Mouse (Mus musculus) 3134 (cell line): ENCODE measurements around the gene Nprl2.
A peak's percentile ranks its signal among the peaks of the same experiment; 100 is the strongest.
"Not testable (repeated sequence)": the region's sequence is repeated elsewhere in the genome, so short reads cannot be mapped to it uniquely, and the experiment has no call there.

Source experiments
- DNase-seq: peaks from one replicate; pipeline ENCODE4 v3.0.0-alpha.2; 2011; ENCODE audit warnings: low spot score; ENCODE audit not compliant: insufficient read length; ENCODE audit errors: extremely low read depth

Gene Nprl2

DNA sequence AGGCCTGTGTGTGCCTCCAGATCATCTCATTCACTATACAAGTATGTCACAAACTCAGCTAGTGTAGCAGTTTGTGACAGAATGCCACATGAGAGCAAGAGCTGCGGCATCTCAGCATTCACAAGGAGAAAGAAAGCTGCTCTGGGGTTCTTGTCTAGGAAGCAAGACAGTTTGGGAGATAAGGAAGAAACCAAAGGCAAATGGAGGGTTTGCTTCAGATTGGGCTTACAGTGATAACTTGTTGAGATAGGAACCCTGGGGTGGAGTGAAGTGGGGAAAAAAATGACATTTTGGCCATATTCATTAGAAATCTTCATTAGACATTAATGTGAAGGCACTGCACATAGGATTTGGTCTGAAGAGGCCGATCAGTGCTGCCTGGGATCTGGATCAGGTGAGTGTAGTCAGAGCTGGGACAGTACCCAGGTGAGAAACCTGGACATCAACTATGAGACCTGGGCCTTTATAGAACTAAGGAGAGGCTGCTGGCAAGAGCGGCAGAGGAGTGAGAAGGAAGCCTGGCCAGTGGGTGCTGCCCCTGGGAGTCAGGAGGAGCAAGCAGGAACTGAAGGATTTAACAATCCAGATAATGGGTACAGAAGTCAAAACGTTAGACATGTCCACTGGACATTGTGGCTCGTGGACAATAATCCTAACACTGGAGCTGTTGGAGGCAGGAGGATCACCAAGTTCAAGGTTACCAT lies 10.8 kb downstream of the Nprl2 start:
- no peak for DNase-seq

- no peak for DNase-seq
Measured at GRCm38 (mm10) chr9:107553541-107554318, 11.7 kb downstream of the Nprl2 start.

- DNase-seq: peak; percentile 100
Measured at GRCm38 (mm10) chr9:107554319-107554825, 12.3 kb downstream of the Nprl2 start.

- no peak for DNase-seq
Measured at GRCm38 (mm10) chr9:107555031-107555457, 13.0 kb downstream of the Nprl2 start.

DNA sequence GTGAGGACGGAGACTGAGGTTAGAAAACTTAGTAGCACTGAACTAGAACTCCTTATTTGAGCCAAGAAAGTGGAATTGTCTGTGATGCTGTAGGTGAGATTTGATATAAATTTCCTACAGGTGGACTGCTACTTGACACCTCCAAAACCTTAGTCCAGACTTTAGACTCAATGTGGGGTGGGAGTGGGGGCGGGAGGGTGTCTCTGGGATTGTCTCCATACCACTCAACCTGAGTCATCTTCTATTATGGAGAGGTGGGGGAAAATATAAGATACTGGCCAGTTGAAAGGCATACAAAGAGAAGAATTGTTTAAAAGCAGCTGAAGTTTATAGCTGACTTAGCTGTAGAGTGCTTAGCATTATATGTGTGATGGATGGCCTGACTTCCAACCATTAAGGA lies 13.7 kb downstream of the Nprl2 start:
- DNase-seq: no peak

DNA sequence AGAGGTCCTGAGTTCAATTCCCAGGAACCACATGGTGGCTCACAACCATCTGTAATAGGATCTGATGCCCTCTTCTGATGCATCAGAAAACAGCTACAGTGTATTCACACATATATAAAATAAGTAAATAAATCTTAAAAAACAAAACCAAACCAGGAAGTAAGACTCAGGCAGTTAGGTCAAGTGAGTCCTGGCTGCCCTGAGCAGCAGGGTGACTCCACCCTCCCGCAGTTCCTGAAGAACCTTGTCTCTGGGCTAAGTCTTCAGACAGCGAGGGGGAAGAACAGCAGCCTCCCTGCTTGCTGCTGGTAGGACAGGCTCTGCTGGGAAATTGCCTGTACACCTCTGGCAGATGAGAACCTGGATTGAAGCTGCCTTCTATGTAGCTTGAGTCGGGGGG lies 14.3 kb downstream of the Nprl2 start:
- no peak for DNase-seq

- peak; percentile 84 for DNase-seq
Measured at GRCm38 (mm10) chr9:107563029-107563581, 21.1 kb downstream of the Nprl2 start, which contains the start of gene Tusc2. Gene Tusc2 (plus strand): TSS chr9:107563255.

DNA sequence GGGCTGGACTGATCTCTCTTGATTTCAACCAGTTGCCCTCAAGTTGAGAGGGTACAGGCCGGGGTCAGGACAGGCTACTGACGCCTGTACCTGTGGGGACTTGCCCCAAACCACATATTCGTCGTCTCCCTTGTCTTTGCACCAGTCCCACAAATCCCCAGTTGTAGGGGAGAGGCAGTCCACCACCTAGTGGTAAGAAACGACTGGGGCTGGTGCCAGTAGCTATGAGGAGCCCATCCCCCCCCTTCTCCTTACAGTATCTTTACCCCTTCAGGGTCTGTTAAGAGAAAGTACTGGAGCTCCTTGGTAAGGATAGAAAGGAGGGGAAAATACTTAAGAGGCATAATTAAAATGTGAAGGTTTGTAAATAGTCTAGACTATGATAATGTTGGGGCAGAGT lies 23.5 kb downstream of the Nprl2 start:
- DNase-seq: not testable (repeated sequence)

DNA sequence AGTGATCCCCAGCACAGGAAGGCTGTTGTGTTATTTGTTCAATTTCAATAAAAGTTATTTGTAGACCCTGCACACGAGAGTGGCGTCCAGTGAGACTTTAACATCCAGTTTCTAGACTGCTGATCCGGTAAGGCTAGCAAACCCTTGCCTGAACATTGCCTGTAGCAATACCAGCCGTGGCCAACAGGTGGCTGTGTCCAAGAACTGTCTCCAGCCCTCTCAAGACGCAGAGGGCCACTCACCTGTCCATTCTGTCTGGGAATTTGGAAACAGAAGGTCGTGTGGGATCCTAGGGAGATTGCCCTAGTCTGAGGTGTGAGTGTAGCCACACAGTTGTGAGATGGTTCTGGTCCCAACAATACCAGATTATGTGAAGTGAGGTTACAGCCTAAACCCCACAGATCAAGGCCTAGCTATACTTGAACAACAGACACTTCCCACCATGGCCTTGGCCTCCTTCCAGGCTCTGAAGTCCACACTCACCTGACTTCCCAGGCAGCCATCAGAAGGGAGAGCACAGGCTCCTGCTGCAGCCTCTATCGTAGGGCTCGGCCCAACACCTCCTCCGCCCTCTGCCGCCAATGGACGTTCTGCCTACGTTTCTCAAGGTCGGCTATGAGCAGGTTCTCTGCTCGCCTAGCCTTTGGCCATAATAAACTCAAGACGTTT lies 24.1 kb downstream of the Nprl2 start:
- no peak for DNase-seq

- no peak for DNase-seq
Measured at GRCm38 (mm10) chr9:107566855-107567254, 24.8 kb downstream of the Nprl2 start.

- no peak for DNase-seq
Measured at GRCm38 (mm10) chr9:107567702-107568319, 25.8 kb downstream of the Nprl2 start, which contains the start of gene Hyal2. Gene Hyal2 (plus strand): TSS chr9:107567945.

- DNase-seq: peak; percentile 82
Measured at GRCm38 (mm10) chr9:107568331-107569261, 26.6 kb downstream of the Nprl2 start.

GRCm38 (mm10) chr9:107569270-107569669 lies 27.2 kb downstream of the Nprl2 start:
- DNase-seq: no peak

DNA sequence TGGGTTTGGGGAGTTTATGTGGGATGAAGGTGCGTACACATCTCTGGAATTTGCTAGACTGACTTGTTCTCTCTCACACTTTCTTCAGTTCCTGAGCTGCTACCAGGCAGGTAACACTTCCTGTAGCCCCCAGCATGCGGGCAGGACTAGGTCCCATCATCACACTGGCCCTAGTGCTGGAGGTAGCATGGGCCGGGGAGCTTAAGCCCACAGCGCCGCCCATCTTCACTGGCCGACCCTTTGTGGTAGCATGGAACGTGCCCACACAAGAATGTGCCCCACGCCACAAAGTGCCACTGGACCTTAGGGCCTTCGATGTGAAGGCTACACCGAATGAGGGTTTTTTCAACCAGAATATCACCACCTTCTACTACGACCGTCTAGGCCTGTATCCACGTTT lies 28.0 kb downstream of the Nprl2 start:
- DNase-seq: no peak

DNA sequence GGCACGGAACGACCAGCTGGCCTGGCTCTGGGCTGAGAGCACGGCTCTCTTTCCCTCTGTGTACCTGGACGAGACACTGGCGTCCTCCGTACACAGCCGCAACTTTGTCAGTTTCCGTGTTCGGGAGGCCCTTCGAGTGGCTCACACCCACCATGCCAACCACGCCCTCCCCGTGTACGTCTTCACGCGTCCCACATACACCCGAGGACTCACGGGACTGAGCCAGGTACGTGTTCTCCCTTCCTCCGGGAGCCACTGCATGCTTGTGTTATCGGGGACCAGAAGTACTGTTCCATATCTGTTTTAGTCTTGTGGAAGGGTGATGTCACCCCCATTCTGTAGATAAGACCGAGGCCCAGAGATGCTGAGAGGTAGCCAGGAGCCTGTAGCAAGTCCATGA lies 28.8 kb downstream of the Nprl2 start:
- DNase-seq: no peak

DNA sequence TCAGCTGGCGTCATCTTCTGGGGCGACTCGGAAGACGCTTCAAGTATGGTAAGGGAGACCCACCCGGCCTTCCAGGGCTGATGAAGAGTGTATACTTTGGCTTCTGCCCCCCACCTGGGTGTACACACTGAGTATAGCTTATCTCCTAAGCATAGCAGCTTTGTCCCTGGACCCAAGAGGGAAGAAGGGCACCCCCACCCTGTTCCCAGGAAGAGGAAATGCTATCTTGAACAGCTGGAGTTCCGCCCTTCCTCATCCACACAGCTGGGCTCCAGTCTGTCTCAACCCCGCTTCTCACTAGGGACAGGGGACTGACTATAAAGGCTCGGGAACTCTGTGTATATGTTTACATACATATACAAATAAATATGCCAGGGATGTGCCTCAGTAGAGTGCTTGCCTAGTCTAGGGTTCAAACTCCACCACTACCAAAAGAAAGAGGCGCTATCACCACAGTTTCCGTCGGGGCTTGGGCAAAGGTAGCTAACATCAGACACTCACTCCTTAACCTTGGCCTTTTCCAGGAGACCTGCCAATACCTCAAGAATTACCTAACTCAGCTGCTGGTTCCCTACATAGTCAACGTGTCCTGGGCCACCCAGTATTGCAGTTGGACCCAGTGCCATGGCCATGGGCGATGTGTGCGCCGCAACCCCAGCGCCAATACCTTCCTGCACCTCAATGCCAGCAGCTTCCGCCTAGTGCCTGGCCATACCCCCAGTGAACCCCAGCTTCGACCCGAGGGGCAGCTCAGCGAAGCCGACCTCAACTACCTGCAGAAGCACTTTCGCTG lies 29.7 kb downstream of the Nprl2 start:
- DNase-seq: no peak

DNA sequence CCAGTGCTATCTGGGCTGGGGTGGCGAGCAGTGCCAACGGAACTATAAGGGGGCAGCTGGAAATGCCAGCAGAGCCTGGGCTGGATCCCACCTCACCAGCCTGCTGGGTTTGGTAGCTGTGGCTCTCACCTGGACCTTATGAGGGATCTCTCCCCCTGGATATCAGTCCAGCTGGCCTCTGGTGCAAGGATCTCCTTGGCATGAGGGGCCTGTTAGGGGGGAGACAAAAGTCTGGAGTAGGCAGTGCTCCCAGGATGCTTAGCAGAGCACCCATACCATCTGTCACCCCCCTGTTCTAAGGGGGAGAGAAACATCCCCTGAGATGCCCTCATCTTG lies 30.3 kb downstream of the Nprl2 start:
- no peak for DNase-seq

DNA sequence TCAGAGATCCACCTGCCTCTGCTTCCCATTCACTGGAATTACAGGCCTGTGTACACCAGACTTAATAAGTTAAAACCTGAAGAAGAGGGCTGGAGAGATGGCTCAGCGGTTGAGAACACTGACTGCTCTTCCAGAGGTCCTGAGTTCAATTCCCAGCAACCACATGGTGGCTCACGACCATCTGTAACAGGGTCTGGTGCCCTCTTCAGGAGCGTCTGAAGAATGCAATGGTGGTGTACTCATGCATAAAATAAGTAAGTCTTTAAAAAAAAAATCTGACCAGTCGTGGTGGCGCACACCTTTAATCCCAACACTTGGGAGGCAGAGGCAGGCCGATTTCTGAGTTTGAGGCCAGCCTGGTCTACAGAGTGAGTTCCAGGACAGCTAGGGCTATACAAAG lies 31.7 kb downstream of the Nprl2 start:
- DNase-seq: not testable (repeated sequence)
